Mouse (Mus musculus): ENCODE data around the gene Zbtb7b.

DNA sequence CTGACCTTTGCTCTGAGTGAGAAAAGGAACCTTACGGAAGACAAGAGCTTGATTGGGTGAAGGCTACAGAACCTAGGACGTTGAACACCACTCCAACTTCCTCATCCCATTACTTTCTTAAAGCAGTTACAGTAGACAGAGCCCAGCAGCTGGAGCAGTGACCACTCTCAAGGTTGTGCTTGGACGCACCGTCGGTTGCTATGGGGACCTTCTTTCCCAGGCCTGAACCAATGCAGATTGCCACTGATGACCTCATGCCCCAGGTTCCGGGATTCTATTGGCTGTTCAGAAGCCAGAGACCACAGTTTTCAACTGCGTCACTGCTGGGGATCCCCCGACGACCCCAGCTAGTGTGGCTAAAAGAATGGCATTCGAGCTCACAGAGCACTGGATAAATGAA lies 63.6 kb downstream of the Zbtb7b start:
- TF ChIP-seq POLR2AphosphoS2 (IDR thresholded peaks at IDR 0.05; ENCODE audit: insufficient read length, low read depth) (no peak), MAX (IDR thresholded peaks at IDR 0.05; ENCODE audit: low read depth) (no peak), POLR2A (IDR thresholded peaks at IDR 0.05; ENCODE audit: insufficient read length, low read depth) (no peak), MYOD1 (IDR thresholded peaks at IDR 0.05; ENCODE audit: control insufficient read depth in 1 of 3, insufficient read length in 2 of 3, low read depth in 2 of 3) (no peak)

All from myocyte (in vitro differentiated cells).